Mouse (Mus musculus) limb, embryonic 10.5 days (tissue): Measurements from ENCODE around the gene C2. TPM values are rescaled to one million over a fixed set of nuclear protein-coding genes. Genes with fewer than 3 reads are reported as not detected.
A peak's percentile ranks its signal among the peaks of the same experiment; 100 is the strongest.
"Not testable (repeated sequence)": the region's sequence is repeated elsewhere in the genome, so short reads cannot be mapped to it uniquely, and the experiment has no call there.

Source experiments
- DNase-seq: peaks from one replicate; pipeline ENCODE4 v3.0.0-alpha.2; 2017; ENCODE audit warnings: low spot score
- H3K27ac ChIP-seq: fragments of 300-500 bp; sonication (generic); 2 replicates; pipeline ENCODE4 v1.5.1; 2016; ENCODE audit warnings: mild to moderate bottlenecking
- H3K27me3 ChIP-seq: fragments of 300-500 bp; sonication (generic); 2 replicates; pipeline ENCODE4 v1.6.1; 2016; ENCODE audit warnings: low read depth, mild to moderate bottlenecking; ENCODE audit not compliant: poor library complexity, severe bottlenecking
- H3K36me3 ChIP-seq: fragments of 300-500 bp; sonication (generic); 2 replicates; pipeline ENCODE4 v1.6.1; 2016; ENCODE audit warnings: mild to moderate bottlenecking, moderate library complexity
- H3K4me1 ChIP-seq: fragments of 300-500 bp; sonication (generic); 2 replicates; pipeline ENCODE4 v1.6.1; 2016
- H3K4me3 ChIP-seq: fragments of 300-500 bp; sonication (generic); 2 replicates; pipeline ENCODE4 v1.5.1; 2016; ENCODE audit warnings: mild to moderate bottlenecking, moderate library complexity
- H3K9me3 ChIP-seq: fragments of 300-500 bp; sonication (generic); replicated peaks from 2 replicates; pipeline ENCODE4 v1.6.1; 2016; ENCODE audit warnings: mild to moderate bottlenecking
- WGBS: fragments of 180-500 bp; shearing (Covaris S2); methylation state at CpG from one replicate; pipeline ENCODE4 v1.1.7; 2016; 5-methylcytosine and 5-hydroxymethylcytosine counted together
- polyA plus RNA-seq: library from polyadenylated mRNA; unstranded; fragments of >200 nt; fragmentation: Nextera tagmentation; extraction: Ambion mirVana; gene quantifications from 2 replicates; pipeline ENCODE4 v1.2.1, GENCODE M21; 2016

The C2 gene
- polyA plus RNA-seq, 1 experiment from 2014 or later: 0.29 TPM

- H3K27ac ChIP-seq: no peak overlapping the region
- DNase-seq: no peak
- 0 out of 2 replicates have a peak, but pooled peaks cover 3% of the 10 kb centered on the region for H3K36me3 ChIP-seq
- H3K27me3 ChIP-seq: no peaks in the 10 kb centered on the region
- no peak overlapping the region for H3K4me3 ChIP-seq
- H3K9me3 ChIP-seq: no peaks in the 10 kb centered on the region
- WGBS: 61% methylated on average over 4 of the region's 4 CpGs
- peaks cover 12% of the 10 kb centered on the region for H3K4me1 ChIP-seq
These were observed 30.8 kb upstream of the C2 start for GRCm38 (mm10) chr17:34928841-34929240.

GRCm38 (mm10) chr17:34927306-34928019 is 29.4 kb upstream of the C2 start:
- Histone ChIP-seq H3K27ac (no peak overlapping the region), H3K9me3 (no peaks in the 10 kb centered on the region), H3K36me3 (no peaks in the 10 kb centered on the region), H3K4me3 (no peak overlapping the region), H3K4me1 (peaks cover 10% of the 10 kb centered on the region), H3K27me3 (no peaks in the 10 kb centered on the region)
- WGBS: 89% methylated on average over 18 of the region's 18 CpGs
- no peak for DNase-seq

- DNase-seq: no peak
- Histone ChIP-seq H3K27ac (no peak overlapping the region), H3K27me3 (no peaks in the 10 kb centered on the region), H3K36me3 (no peaks in the 10 kb centered on the region), H3K9me3 (no peaks in the 10 kb centered on the region), H3K4me1 (no peaks in the 10 kb centered on the region), H3K4me3 (no peak overlapping the region)
- WGBS: 75% methylated on average over 5 of the region's 5 CpGs
These were observed 26.2 kb upstream of the C2 start for GRCm38 (mm10) chr17:34924258-34924657.

- Histone ChIP-seq H3K36me3 (no peaks in the 10 kb centered on the region), H3K4me3 (no peak overlapping the region), H3K27ac (no peak overlapping the region), H3K27me3 (no peaks in the 10 kb centered on the region), H3K9me3 (no peaks in the 10 kb centered on the region), H3K4me1 (no peaks in the 10 kb centered on the region)
- WGBS: 57% methylated on average over 6 of the region's 6 CpGs
- no peak for DNase-seq
These were observed 24.9 kb upstream of the C2 start for GRCm38 (mm10) chr17:34922939-34923338.

- peaks cover 22% of the 10 kb centered on the region for H3K36me3 ChIP-seq
- H3K9me3 ChIP-seq: no peaks in the 10 kb centered on the region
- peaks cover 20% of the 10 kb centered on the region for H3K4me1 ChIP-seq
- DNase-seq: no peak
- H3K4me3 ChIP-seq: no peak overlapping the region
- WGBS: 82% methylated on average over 9 of the region's 9 CpGs
- no peaks in the 10 kb centered on the region for H3K27me3 ChIP-seq
- no peak overlapping the region for H3K27ac ChIP-seq
These were observed 19.1 kb upstream of the C2 start for GRCm38 (mm10) chr17:34917188-34917587.

GRCm38 (mm10) chr17:34916316-34916715 is 18.3 kb upstream of the C2 start:
- WGBS: 88% methylated on average over 5 of the region's 5 CpGs
- Histone ChIP-seq H3K4me1 (peaks cover 20% of the 10 kb centered on the region), H3K4me3 (no peak overlapping the region), H3K27me3 (no peaks in the 10 kb centered on the region), H3K36me3 (peaks cover 30% of the 10 kb centered on the region), H3K9me3 (no peaks in the 10 kb centered on the region), H3K27ac (no peak overlapping the region)
- DNase-seq: no peak

- Histone ChIP-seq H3K27me3 (no peaks in the 10 kb centered on the region), H3K36me3 (peaks cover 39% of the 10 kb centered on the region), H3K27ac (peak overlapping the region; percentile 61), H3K9me3 (no peaks in the 10 kb centered on the region), H3K4me1 (peaks cover 20% of the 10 kb centered on the region), H3K4me3 (peak overlapping the region; percentile 20; the same call in 1 of the 2 replicates)
- no peak for DNase-seq
- 17% methylated on average over 11 of the region's 11 CpGs for WGBS
These were observed 17.4 kb upstream of the C2 start for GRCm38 (mm10) chr17:34915410-34915831.

- Histone ChIP-seq H3K36me3 (peaks cover 53% of the 10 kb centered on the region), H3K27me3 (no peaks in the 10 kb centered on the region), H3K4me3 (peak within 1 kb of the TSS; percentile 20; the same call in 1 of the 2 replicates), H3K27ac (peak within 1 kb of the TSS; percentile 61), H3K4me1 (peaks cover 20% of the 10 kb centered on the region), H3K9me3 (no peaks in the 10 kb centered on the region)
- 33% methylated on average over 18 of the region's 18 CpGs for WGBS
- DNase-seq: no peak
These were observed 16.0 kb upstream of the C2 start, which contains the start of gene Slc44a4 for GRCm38 (mm10) chr17:34913930-34914665. Gene Slc44a4, plus strand, starts transcription at chr17:34914466.

GRCm38 (mm10) chr17:34911945-34912351 is 13.9 kb upstream of the C2 start:
- Histone ChIP-seq H3K4me1 (peaks cover 20% of the 10 kb centered on the region), H3K9me3 (no peaks in the 10 kb centered on the region), H3K27ac (no peak overlapping the region), H3K36me3 (peaks cover 74% of the 10 kb centered on the region), H3K4me3 (no peak overlapping the region), H3K27me3 (no peaks in the 10 kb centered on the region)
- peak; percentile 86 for DNase-seq
- WGBS: 56% methylated on average over 5 of the region's 5 CpGs

GRCm38 (mm10) chr17:34910982-34911381 is 12.9 kb upstream of the C2 start:
- 88% methylated on average over 10 of the region's 10 CpGs for WGBS
- no peak overlapping the region for H3K27ac ChIP-seq
- H3K4me3 ChIP-seq: peak overlapping the region; percentile 2; the same call in 1 of the 2 replicates
- peaks cover 84% of the 10 kb centered on the region for H3K36me3 ChIP-seq
- no peaks in the 10 kb centered on the region for H3K27me3 ChIP-seq
- H3K9me3 ChIP-seq: no peaks in the 10 kb centered on the region
- peaks cover 20% of the 10 kb centered on the region for H3K4me1 ChIP-seq
- no peak for DNase-seq

- no peaks in the 10 kb centered on the region for H3K9me3 ChIP-seq
- no peak overlapping the region for H3K4me3 ChIP-seq
- H3K36me3 ChIP-seq: peaks cover 72% of the 10 kb centered on the region
- H3K4me1 ChIP-seq: peaks cover 17% of the 10 kb centered on the region
- no peaks in the 10 kb centered on the region for H3K27me3 ChIP-seq
- no peak for DNase-seq
- H3K27ac ChIP-seq: no peak overlapping the region
- 93% methylated on average over 9 of the region's 9 CpGs for WGBS
These were observed 4.8 kb upstream of the C2 start for GRCm38 (mm10) chr17:34902895-34903294.

- not testable (repeated sequence) for H3K27ac ChIP-seq, H3K4me3 ChIP-seq, DNase-seq, H3K9me3 ChIP-seq, H3K27me3 ChIP-seq
- peaks cover 27% of the 10 kb centered on the region for H3K4me1 ChIP-seq
- H3K36me3 ChIP-seq: peaks cover 63% of the 10 kb centered on the region
- 93% methylated on average over 9 of the region's 10 CpGs for WGBS
These were observed 3.9 kb upstream of the C2 start for GRCm38 (mm10) chr17:34901948-34902347.

GRCm38 (mm10) chr17:34900826-34901225 is 2.8 kb upstream of the C2 start:
- not testable (repeated sequence) for H3K27ac ChIP-seq, DNase-seq, H3K4me3 ChIP-seq

More at GRCm38 (mm10) chr17:34900826-34901225, 2.8 kb upstream of the C2 start:
- not testable (repeated sequence) for H3K27me3 ChIP-seq, H3K9me3 ChIP-seq
- Histone ChIP-seq H3K4me1 (peaks cover 36% of the 10 kb centered on the region), H3K36me3 (peaks cover 63% of the 10 kb centered on the region)
